Mouse (Mus musculus): Measurements from ENCODE around the gene H2afb2.

H2afb2 gene

DNA sequence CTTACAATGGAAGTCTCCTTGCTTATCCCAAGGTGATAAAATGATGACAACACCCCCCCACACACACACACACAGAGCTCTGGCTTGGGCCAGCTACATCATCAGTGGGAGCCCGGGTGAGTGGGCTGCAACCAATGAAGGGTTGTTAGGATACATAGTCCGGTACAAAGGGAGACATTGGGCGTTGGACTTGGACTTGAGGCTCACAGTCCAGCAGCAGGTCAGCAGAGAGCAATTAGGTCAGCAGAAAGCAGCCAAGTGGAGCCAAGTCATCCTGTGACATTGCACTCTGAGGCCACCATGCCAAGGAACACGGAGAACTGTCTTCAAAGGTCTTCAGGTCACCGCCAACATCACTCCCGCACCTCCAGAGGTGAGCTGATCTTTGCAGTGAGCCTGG is at the start of gene H2afb2:
Gene H2afb2, plus strand, starts transcription at position 301 of the 400 bp plus-strand sequence.
- no peak for DNase-seq (ENCODE audit: low read depth, low spot score)
